Mouse (Mus musculus): ENCODE measurements at regions not wholly inside any gene's neighbourhood (a gene's known extent, or its start where the extent isn't known, plus 50 kb on each side); places are given as distances from the start of the nearest gene placed in this dataset.
A peak's percentile ranks its signal among the peaks of the same experiment; 100 is the strongest.

GRCm38 (mm10) chr1:48276206-48276605 is 1383.6 kb upstream of the Slc39a10 start:
- peak; percentile 20 for DNase-seq

GRCm38 (mm10) chr1:48275666-48276065 is 1383.0 kb upstream of the Slc39a10 start:
- no peak for DNase-seq
